In genomic region chr2:132094441-132095230, GRCm38 (mm10) we compare ENCODE assay signal across 9 mouse cellular contexts. TPM values are rescaled to one million over a fixed set of nuclear protein-coding genes. Genes with fewer than 3 reads are reported as not detected.
DNase-seq lines count a peak whose midpoint lies in the region; ATAC-seq and TF ChIP-seq lines count a peak whose summit lies in the region.
"Had no signal": no experiment of that assay in that cellular context is flagged by ENCODE, and none has a peak within 500 bp of the region (broad histone marks: within the 10 kb centered on the region; RNA-seq: fewer than 3 reads in every experiment).

No protein-coding gene starts in this region.

- peak; percentile 39 for ATAC-seq in heart, embryonic 16.5 days (replicated peaks; ENCODE audit: extremely low read depth, insufficient read depth, low FRiP score)
- ATAC-seq in lung, postnatal 0 days = peak; percentile 84

- H3K27me3 ChIP-seq in thymus, adult 2 months (ENCODE audit: control insufficient read depth, insufficient read depth, low read length) = no peaks in the 10 kb centered on the region
- no peaks in the 10 kb centered on the region for H3K27me3 ChIP-seq in heart, embryonic 16.5 days (ENCODE audit: control insufficient read depth, insufficient read depth, low read length)
- H3K27me3 ChIP-seq in lung, postnatal 0 days (replicated peaks; ENCODE audit: insufficient read depth, low read length) = no peaks in the 10 kb centered on the region
- H3K27me3 ChIP-seq: neural tube, embryonic 13.5 days had no signal

- H3K36me3 ChIP-seq in thymus, adult 2 months (ENCODE audit: control insufficient read depth, insufficient read depth, low read length) = peaks cover 11% of the 10 kb centered on the region; the same call in 1 of the 2 replicates
- peaks cover 6% of the 10 kb centered on the region; the same call in 1 of the 2 replicates for H3K36me3 ChIP-seq in heart, embryonic 16.5 days (ENCODE audit: control insufficient read depth, insufficient read depth)
- H3K36me3 ChIP-seq in lung, postnatal 0 days (ENCODE audit: insufficient read depth, low read length) = no peaks in the 10 kb centered on the region; the same call in 1 of the 2 replicates

- no peak for TF ChIP-seq POLR2A in thymus, adult 2 months (IDR thresholded peaks at IDR 0.05; ENCODE audit: control insufficient read depth, extremely low read depth, insufficient read depth, low read length, poor library complexity)

- H3K9me3 ChIP-seq in heart, embryonic 16.5 days (replicated peaks; ENCODE audit: control insufficient read depth, low read length) = no peaks in the 10 kb centered on the region
- no peaks in the 10 kb centered on the region for H3K9me3 ChIP-seq in lung, postnatal 0 days (ENCODE audit: low read length)
- H3K9me3 ChIP-seq: neural tube, embryonic 13.5 days had no signal

- H3K4me3 ChIP-seq in thymus, adult 2 months (ENCODE audit: control insufficient read depth, insufficient read depth, low read length) = no peak overlapping the region
- H3K4me3 ChIP-seq in heart, embryonic 16.5 days (ENCODE audit: low read length) = no peak overlapping the region
- H3K4me3 ChIP-seq in lung, postnatal 0 days (ENCODE audit: low read depth, low read length) = no peak overlapping the region
- H3K4me3 ChIP-seq: neural tube, embryonic 13.5 days had no signal

- 38% methylated on average over 11 of the region's 11 CpGs for WGBS in thymus, adult 2 months
- 67% methylated on average over 11 of the region's 11 CpGs for WGBS in heart, embryonic 16.5 days
- WGBS in lung, postnatal 0 days = 55% methylated on average over 11 of the region's 11 CpGs

- no peak overlapping the region for H3K27ac ChIP-seq in thymus, adult 2 months (ENCODE audit: control insufficient read depth, insufficient read depth, low read length)
- peak overlapping the region; percentile 16; the same call in 1 of the 2 replicates for H3K27ac ChIP-seq in heart, embryonic 16.5 days (ENCODE audit: low read length)
- H3K27ac ChIP-seq in lung, postnatal 0 days (ENCODE audit: low read length) = peak overlapping the region; percentile 68
- H3K27ac ChIP-seq: neural tube, embryonic 13.5 days had no signal

- TF ChIP-seq EP300 in lung, postnatal 0 days (IDR thresholded peaks at IDR 0.05) = 0 out of 2 replicates have a peak, but pooled peaks have one; percentile 11

- DNase-seq in thymus, postnatal 14 days = peak; percentile 9
- DNase-seq in thymus, adult 2 months = no peak
- DNase-seq in lung, postnatal 0 days (ENCODE audit: low spot score) = peak; percentile 89
- DNase-seq in retina, postnatal 1 day = no peak
- no peak for DNase-seq in gastrocnemius, postnatal 10 days
- DNase-seq in urinary bladder, postnatal 25 days (ENCODE audit: low spot score) = no peak
- DNase-seq: adrenal gland, adult 2 months had no signal

- peaks cover 4% of the 10 kb centered on the region; the same call in 1 of the 2 replicates for H3K4me1 ChIP-seq in thymus, adult 2 months (replicated peaks; ENCODE audit: control insufficient read depth, insufficient read depth, low read length)
- peaks cover 6% of the 10 kb centered on the region; the same call in 1 of the 2 replicates for H3K4me1 ChIP-seq in heart, embryonic 16.5 days (ENCODE audit: control insufficient read depth, insufficient read depth, low read length)
- peaks cover 12% of the 10 kb centered on the region; the same call in 1 of the 2 replicates for H3K4me1 ChIP-seq in lung, postnatal 0 days (ENCODE audit: insufficient read depth, low read depth, low read length)
- H3K4me1 ChIP-seq: neural tube, embryonic 13.5 days had no signal

- TF ChIP-seq CTCF in thymus, adult 2 months (IDR thresholded peaks at IDR 0.05; ENCODE audit: borderline replicate concordance, control insufficient read depth, extremely low read depth, insufficient read depth, low read length, poor library complexity) = no peak
- no peak for TF ChIP-seq CTCF in lung, postnatal 0 days (IDR thresholded peaks at IDR 0.05)

- peak overlapping the region; percentile 10; the same call in 1 of the 2 replicates for H3K4me2 ChIP-seq in heart, embryonic 16.5 days (ENCODE audit: low read depth, low read length)
- no peak overlapping the region for H3K4me2 ChIP-seq in lung, postnatal 0 days (replicated peaks; ENCODE audit: low read depth, low read length)
- H3K4me2 ChIP-seq: neural tube, embryonic 13.5 days had no signal

- H3K9ac ChIP-seq in heart, embryonic 16.5 days (ENCODE audit: low read length) = no peak overlapping the region
- H3K9ac ChIP-seq in lung, postnatal 0 days (replicated peaks; ENCODE audit: low read depth) = 0 out of 2 replicates have a peak overlapping the region, but pooled peaks have one; percentile 2
- H3K9ac ChIP-seq: neural tube, embryonic 13.5 days had no signal

RNA-seq across cellular contexts. Expression of gene Slc23a2, which starts 50.3 kb away (rescaled TPM):
- 50.8 and 51.7 TPM in 2 replicates for polyA plus RNA-seq in thymus, adult 2 months (2012; rRNA removed)
- 9.5 and 10.4 TPM in 2 replicates for polyA plus RNA-seq in heart, embryonic 16.5 days (2015; fragmentation: Nextera tagmentation; extraction: Ambion mirVana)
- polyA plus RNA-seq in lung, postnatal 0 days (2015; fragmentation: Nextera tagmentation; extraction: Ambion mirVana) = 26.6 and 35.8 TPM in 2 replicates
- total RNA-seq in gastrocnemius, postnatal 10 days (2021) = 10 to 100 TPM in 1 of 2 experiments, 1 to 10 TPM in 1; 7.9 to 13.7 TPM

Comparison
In these comparisons a context has a peak if more than half of its experiments do, and no peak if none do; other contexts are left out.
1. DNase-seq: peak in thymus, postnatal 14 days (single experiment) and lung, postnatal 0 days (single experiment); none in thymus, adult 2 months (single experiment), retina, postnatal 1 day (single experiment), gastrocnemius, postnatal 10 days (single experiment) and urinary bladder, postnatal 25 days (single experiment).